Mouse (Mus musculus) embryonic facial prominence, embryonic 15.5 days (tissue): ENCODE results near the gene Hhat. TPM values are rescaled to one million over a fixed set of nuclear protein-coding genes. Genes with fewer than 3 reads are reported as not detected.

ENCODE experiments used
- ATAC-seq: fragments of 200-750 bp; cut with Nextera tagmentation; 2 replicates; pipeline ENCODE4 v1.8.0; 2017; ENCODE audit warnings: low read depth, moderate TSS enrichment; ENCODE audit not compliant: insufficient number of reproducible peaks, low FRiP score, low TSS enrichment
- H3K27ac ChIP-seq: fragments of 300-500 bp; sonication (generic); replicated peaks from 2 replicates; pipeline ENCODE4 v1.5.1; 2015; ENCODE audit warnings: mild to moderate bottlenecking, inconsistent platforms
- H3K27me3 ChIP-seq: fragments of 300-500 bp; sonication (generic); 2 replicates; pipeline ENCODE4 v1.6.1; 2015; ENCODE audit warnings: inconsistent platforms
- H3K36me3 ChIP-seq: fragments of 300-500 bp; sonication (generic); 2 replicates; pipeline ENCODE4 v1.6.1; 2015; ENCODE audit warnings: mild to moderate bottlenecking, inconsistent platforms
- H3K4me1 ChIP-seq: fragments of 300-500 bp; sonication (generic); 2 replicates; pipeline ENCODE4 v1.6.1; 2015; ENCODE audit warnings: inconsistent platforms
- H3K4me2 ChIP-seq: fragments of 300-500 bp; sonication (generic); replicated peaks from 2 replicates; pipeline ENCODE4 v1.6.1; 2015; ENCODE audit warnings: mild to moderate bottlenecking, inconsistent platforms
- H3K4me3 ChIP-seq: fragments of 300-500 bp; sonication (generic); replicated peaks from 2 replicates; pipeline ENCODE4 v1.5.1; 2015; ENCODE audit warnings: mild to moderate bottlenecking, inconsistent platforms
- H3K9ac ChIP-seq: fragments of 300-500 bp; sonication (generic); 2 replicates; pipeline ENCODE4 v1.6.1; 2015; ENCODE audit warnings: inconsistent platforms
- H3K9me3 ChIP-seq: fragments of 300-500 bp; sonication (generic); replicated peaks from 2 replicates; pipeline ENCODE4 v1.6.1; 2016; ENCODE audit warnings: inconsistent platforms
- WGBS: fragments of 180-500 bp; shearing (Covaris S2); methylation state at CpG from one replicate; pipeline ENCODE4 v1.1.7; 2015; 5-methylcytosine and 5-hydroxymethylcytosine counted together
- polyA plus RNA-seq: library from polyadenylated mRNA; unstranded; fragments of >200 nt; fragmentation: Nextera tagmentation; extraction: Ambion mirVana; gene quantifications from 2 replicates; pipeline ENCODE4 v1.2.1, GENCODE M21; 2015

Gene Hhat
- polyA plus RNA-seq, 1 experiment from 2014 or later = 9.5 TPM

- WGBS = 86% methylated on average over 4 of the region's 4 CpGs
- H3K27ac ChIP-seq = no peak overlapping the region
- H3K9ac ChIP-seq = no peak overlapping the region
- H3K9me3 ChIP-seq = no peaks in the 10 kb centered on the region
- no peaks in the 10 kb centered on the region for H3K36me3 ChIP-seq
- H3K4me1 ChIP-seq = no peaks in the 10 kb centered on the region
- no peak overlapping the region for H3K4me3 ChIP-seq
- no peaks in the 10 kb centered on the region for H3K27me3 ChIP-seq
- H3K4me2 ChIP-seq = no peak overlapping the region
- no peak for ATAC-seq
Observed at GRCm38 (mm10) chr1:192503651-192504050, 267.4 kb downstream of the Hhat start.

DNA sequence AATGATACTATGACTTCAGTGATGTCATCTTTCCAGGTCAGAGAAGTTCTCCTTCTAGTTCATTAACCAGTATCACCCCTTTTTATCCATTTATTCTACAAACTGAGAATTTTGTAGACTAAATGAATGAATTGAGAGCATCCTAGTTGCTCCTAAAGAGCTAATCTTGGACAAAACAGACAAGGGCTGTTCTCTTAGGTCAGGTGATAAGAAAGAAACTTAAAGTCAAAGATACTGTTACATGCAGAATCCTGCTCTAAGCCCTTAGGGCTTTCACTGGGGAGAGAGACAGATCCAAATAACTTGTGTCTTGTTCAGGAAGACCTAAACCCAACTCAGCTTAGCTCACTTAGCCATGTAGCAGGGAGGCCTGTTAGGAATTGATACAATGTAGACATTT is 268.2 kb downstream of the Hhat start:
- no peak for ATAC-seq
- Histone ChIP-seq H3K4me1 (no peaks in the 10 kb centered on the region), H3K27ac (no peak overlapping the region), H3K36me3 (no peaks in the 10 kb centered on the region), H3K9ac (no peak overlapping the region), H3K9me3 (no peaks in the 10 kb centered on the region), H3K27me3 (no peaks in the 10 kb centered on the region), H3K4me3 (no peak overlapping the region), H3K4me2 (no peak overlapping the region)

DNA sequence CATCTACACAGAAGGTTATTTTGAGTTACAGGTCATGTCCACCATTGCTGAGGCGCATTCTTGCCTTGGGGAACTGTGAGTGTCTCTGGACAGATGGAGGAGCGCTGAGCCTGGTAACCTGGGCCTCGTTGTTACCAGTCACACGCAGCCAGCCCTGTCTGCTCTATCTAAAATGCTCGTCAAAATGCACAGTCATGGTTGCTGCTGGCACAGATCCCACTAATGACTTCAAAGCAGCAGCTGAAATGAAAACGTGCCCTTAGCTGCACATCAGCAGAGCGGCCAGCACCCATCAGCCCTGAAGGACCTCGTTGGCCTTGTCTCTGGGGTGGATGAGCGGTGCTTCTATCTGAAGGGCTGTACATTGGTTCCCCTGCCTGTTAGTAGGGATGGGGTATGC is 269.0 kb downstream of the Hhat start:
- no peaks in the 10 kb centered on the region for H3K4me1 ChIP-seq
- H3K4me3 ChIP-seq = no peak overlapping the region
- WGBS = 73% methylated on average over 9 of the region's 9 CpGs
- no peak overlapping the region for H3K9ac ChIP-seq
- no peaks in the 10 kb centered on the region for H3K36me3 ChIP-seq
- no peak for ATAC-seq
- H3K9me3 ChIP-seq = no peaks in the 10 kb centered on the region
- no peak overlapping the region for H3K27ac ChIP-seq
- no peaks in the 10 kb centered on the region for H3K27me3 ChIP-seq
- H3K4me2 ChIP-seq = no peak overlapping the region

GRCm38 (mm10) chr1:192497505-192497904 is 273.5 kb downstream of the Hhat start:
- 75% methylated on average over 2 of the region's 2 CpGs for WGBS
- Histone ChIP-seq H3K27me3 (no peaks in the 10 kb centered on the region), H3K36me3 (no peaks in the 10 kb centered on the region), H3K9ac (no peak overlapping the region), H3K4me2 (no peak overlapping the region), H3K9me3 (no peaks in the 10 kb centered on the region), H3K27ac (no peak overlapping the region), H3K4me3 (no peak overlapping the region), H3K4me1 (no peaks in the 10 kb centered on the region)
- ATAC-seq = no peak

DNA sequence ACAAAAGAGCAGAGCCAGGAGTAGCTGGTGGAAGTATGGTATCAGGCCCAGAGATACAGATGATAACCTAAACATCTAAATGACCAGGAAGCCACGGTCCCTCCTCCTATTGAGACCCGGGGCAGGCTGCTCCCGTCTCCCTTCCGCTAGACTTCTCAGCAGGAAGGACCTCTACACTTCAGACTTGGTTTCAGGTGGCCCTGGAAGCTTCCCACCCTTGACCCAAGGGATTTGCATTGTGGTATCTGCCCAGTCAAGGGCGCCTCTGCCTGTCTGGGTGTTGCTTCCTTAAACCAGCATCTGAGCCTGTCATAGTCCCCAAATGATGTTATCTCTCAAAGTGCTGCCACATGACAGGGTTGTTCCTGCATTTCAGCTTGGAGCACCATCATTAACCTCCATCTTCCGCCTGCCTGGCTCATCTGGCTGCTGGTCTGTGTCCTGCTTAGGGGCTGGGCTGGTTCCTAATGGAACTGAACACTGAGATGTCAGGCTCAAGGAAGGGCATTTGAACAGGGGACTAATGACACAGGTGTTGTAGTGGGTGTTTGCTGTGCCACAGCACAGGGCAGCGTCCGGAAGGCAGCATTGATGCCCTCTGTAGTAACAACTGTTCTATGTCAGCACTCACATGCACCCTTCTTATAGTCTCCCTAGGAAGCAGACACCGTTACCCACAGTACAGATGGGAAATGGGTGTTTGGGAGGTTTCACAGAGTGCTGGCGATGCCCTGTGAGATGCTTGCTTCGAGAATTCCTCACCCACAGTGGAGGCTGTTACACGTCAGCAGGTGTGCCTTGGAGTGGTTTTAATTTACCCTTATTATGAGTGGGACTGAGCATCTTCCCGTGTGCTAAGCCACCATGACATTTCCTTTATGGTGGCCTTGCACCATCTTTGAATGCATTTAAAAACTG is 280.9 kb downstream of the Hhat start:
- H3K36me3 ChIP-seq = no peaks in the 10 kb centered on the region
- H3K27ac ChIP-seq = no peak overlapping the region
- WGBS = 66% methylated on average over 13 of the region's 13 CpGs
- no peak overlapping the region for H3K4me2 ChIP-seq
- H3K4me3 ChIP-seq = no peak overlapping the region
- H3K4me1 ChIP-seq = no peaks in the 10 kb centered on the region
- no peak overlapping the region for H3K9ac ChIP-seq
- ATAC-seq = no peak
- H3K9me3 ChIP-seq = no peaks in the 10 kb centered on the region
- H3K27me3 ChIP-seq = no peaks in the 10 kb centered on the region

DNA sequence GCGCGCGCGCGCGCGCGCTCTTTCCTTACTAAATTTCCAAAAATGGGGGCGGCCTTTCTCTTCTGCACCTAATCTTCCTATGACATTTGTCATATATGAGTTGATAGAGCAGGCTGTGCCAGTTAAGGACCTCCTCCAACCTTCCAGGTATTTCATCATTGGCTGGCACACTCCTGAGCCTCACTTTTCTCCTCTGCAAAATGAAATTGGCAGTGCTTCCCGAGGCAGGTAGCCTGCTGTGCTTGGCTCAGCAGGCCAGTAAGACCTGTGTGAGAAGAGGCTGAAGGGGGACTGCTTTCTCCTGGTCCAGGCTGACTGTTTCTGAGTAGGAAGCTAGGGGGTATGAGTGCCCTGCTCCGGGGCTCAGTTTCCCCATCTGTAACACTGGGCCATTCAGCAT is 283.5 kb downstream of the Hhat start:
- Histone ChIP-seq H3K4me2 (no peak overlapping the region), H3K4me1 (no peaks in the 10 kb centered on the region), H3K36me3 (no peaks in the 10 kb centered on the region), H3K27me3 (no peaks in the 10 kb centered on the region), H3K9ac (no peak overlapping the region), H3K9me3 (no peaks in the 10 kb centered on the region), H3K27ac (no peak overlapping the region), H3K4me3 (no peak overlapping the region)
- 93% methylated on average over 11 of the region's 11 CpGs for WGBS
- no peak for ATAC-seq

- Histone ChIP-seq H3K9ac (no peak overlapping the region), H3K36me3 (no peaks in the 10 kb centered on the region), H3K27ac (no peak overlapping the region), H3K4me1 (no peaks in the 10 kb centered on the region), H3K27me3 (no peaks in the 10 kb centered on the region), H3K4me2 (no peak overlapping the region), H3K9me3 (no peaks in the 10 kb centered on the region), H3K4me3 (no peak overlapping the region)
- WGBS = 67% methylated on average over 3 of the region's 3 CpGs
- no peak for ATAC-seq
Observed at GRCm38 (mm10) chr1:192485030-192485429, 286.0 kb downstream of the Hhat start.

DNA sequence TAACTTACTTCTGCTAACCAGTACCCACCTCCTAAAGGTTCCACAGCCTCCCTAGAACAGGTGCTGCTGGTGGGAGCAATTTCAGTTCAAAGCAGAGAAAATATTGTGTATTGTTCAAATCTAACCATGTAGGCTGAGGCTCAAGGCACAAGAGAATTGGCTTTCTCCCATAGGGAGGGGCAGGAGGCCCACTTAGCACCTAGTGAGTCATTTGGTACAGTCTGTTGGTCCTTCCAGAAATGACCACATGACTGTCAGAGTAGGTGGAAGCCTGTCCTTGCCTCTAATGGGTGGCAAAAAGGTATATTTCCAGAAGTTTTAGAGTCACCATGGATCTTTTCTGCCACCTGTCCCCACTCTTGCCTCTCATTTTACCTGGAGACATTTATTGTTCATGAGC is 289.6 kb downstream of the Hhat start:
- Histone ChIP-seq H3K27ac (no peak overlapping the region), H3K9me3 (no peaks in the 10 kb centered on the region), H3K36me3 (no peaks in the 10 kb centered on the region), H3K4me1 (no peaks in the 10 kb centered on the region), H3K27me3 (no peaks in the 10 kb centered on the region), H3K4me3 (no peak overlapping the region), H3K9ac (no peak overlapping the region), H3K4me2 (no peak overlapping the region)
- no peak for ATAC-seq

DNA sequence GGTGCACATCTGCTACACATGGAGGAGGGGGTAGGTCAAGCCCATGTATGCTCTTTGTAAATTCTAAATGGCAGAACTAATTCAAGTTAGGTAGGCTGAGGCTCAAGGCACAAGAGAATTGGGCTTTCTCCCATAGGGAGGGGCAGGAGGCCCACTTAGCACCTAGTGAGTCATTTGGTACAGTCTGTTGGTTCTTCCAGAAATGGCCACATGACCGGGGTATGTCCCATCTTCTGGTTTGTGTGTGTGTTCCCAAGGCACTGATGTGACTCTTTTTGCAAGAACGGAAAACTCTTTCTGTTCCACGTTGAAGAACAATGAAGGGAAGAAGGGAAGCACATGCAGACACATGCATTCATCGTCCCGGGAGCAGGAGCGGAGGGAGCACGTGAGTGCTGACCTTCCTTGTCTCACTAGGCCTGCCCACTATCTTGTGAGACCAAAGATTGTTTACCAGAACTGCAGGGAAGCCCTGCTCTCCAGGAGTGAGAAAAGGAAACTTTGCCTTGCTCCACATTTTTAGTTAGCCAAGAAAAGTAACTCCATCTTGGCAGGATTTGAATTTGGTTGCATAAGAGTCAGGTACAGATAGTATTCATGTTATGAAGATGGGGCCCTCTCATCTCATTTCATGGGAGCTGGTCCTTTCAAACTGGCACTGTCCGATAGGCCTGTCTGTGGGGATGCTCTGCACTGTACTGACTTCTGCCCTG is 290.8 kb downstream of the Hhat start:
- H3K27me3 ChIP-seq = no peaks in the 10 kb centered on the region
- WGBS = 82% methylated on average over 8 of the region's 8 CpGs
- no peak for ATAC-seq
- H3K4me2 ChIP-seq = no peak overlapping the region
- no peak overlapping the region for H3K27ac ChIP-seq
- H3K4me3 ChIP-seq = no peak overlapping the region
- H3K9me3 ChIP-seq = no peaks in the 10 kb centered on the region
- no peaks in the 10 kb centered on the region for H3K36me3 ChIP-seq
- H3K4me1 ChIP-seq = no peaks in the 10 kb centered on the region
- H3K9ac ChIP-seq = no peak overlapping the region

DNA sequence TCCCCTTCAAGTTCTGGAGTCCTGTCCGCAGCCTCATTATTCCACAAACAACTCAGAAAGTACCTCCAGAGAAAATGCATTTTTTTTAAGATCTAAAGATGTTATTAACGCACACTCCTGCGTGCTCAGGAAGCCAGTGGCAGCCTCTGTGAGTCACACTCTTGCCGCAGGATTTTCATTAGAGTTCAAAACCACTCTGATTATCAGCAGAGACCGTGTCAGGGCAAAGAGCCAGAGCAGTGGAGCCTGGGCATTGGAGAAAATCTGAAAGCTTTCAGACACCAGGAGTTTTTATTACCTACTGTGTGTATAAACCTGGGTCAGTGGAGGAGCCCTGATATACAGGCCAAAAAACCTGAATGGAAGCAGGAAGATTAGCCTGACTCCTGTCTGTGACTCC is 292.8 kb downstream of the Hhat start:
- H3K9me3 ChIP-seq = no peaks in the 10 kb centered on the region
- H3K4me2 ChIP-seq = no peak overlapping the region
- H3K27me3 ChIP-seq = no peaks in the 10 kb centered on the region
- H3K4me3 ChIP-seq = no peak overlapping the region
- no peak overlapping the region for H3K9ac ChIP-seq
- no peaks in the 10 kb centered on the region for H3K36me3 ChIP-seq
- no peak for ATAC-seq
- H3K27ac ChIP-seq = no peak overlapping the region
- WGBS = 60% methylated on average over 5 of the region's 5 CpGs
- no peaks in the 10 kb centered on the region for H3K4me1 ChIP-seq

DNA sequence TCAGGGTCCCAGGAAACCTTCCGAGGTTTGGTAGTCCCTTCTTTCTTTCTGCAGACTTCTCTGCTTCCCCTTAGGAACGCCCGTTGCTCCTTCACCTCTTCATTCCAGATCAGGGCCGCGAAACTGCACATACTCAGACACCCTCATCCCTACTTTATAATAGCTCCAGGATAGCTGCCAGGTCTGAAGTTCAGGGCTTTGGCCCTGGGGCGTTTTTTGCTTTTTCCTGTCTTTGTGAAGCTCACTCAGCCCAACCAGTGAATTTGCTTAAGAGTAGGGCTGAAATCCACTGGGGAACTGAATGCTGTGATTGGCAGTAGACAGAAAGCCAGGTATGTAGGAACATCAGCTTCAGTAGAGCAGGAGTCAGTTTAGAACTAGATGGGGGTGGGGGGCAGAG is 293.5 kb downstream of the Hhat start:
- Histone ChIP-seq H3K4me2 (no peak overlapping the region), H3K4me3 (no peak overlapping the region), H3K9ac (no peak overlapping the region), H3K9me3 (no peaks in the 10 kb centered on the region), H3K27me3 (no peaks in the 10 kb centered on the region), H3K36me3 (no peaks in the 10 kb centered on the region), H3K4me1 (no peaks in the 10 kb centered on the region), H3K27ac (no peak overlapping the region)
- 53% methylated on average over 6 of the region's 6 CpGs for WGBS
- ATAC-seq = no peak; the same call in 1 of the 2 replicates

GRCm38 (mm10) chr1:192476704-192477103 is 294.3 kb downstream of the Hhat start:
- Histone ChIP-seq H3K9me3 (no peaks in the 10 kb centered on the region), H3K27ac (no peak overlapping the region), H3K4me1 (no peaks in the 10 kb centered on the region), H3K9ac (no peak overlapping the region), H3K36me3 (no peaks in the 10 kb centered on the region), H3K4me3 (no peak overlapping the region), H3K4me2 (no peak overlapping the region), H3K27me3 (no peaks in the 10 kb centered on the region)
- 42% methylated on average over 7 of the region's 7 CpGs for WGBS
- no peak for ATAC-seq
